Mouse (Mus musculus) lung, embryonic 14.5 days (tissue): ENCODE data around the gene Farp2. TPM values are rescaled to one million over a fixed set of nuclear protein-coding genes. Genes with fewer than 3 reads are reported as not detected.
"Not testable (repeated sequence)": the region's sequence is repeated elsewhere in the genome, so short reads cannot be mapped to it uniquely, and the experiment has no call there.

Experiments used
- ATAC-seq: fragments of 200-750 bp; cut with Nextera tagmentation; 2 replicates; pipeline ENCODE4 v1.8.0; 2017; ENCODE audit warnings: mild to moderate bottlenecking, moderate TSS enrichment, moderate library complexity; ENCODE audit not compliant: insufficient read depth
- DNase-seq: peaks from one replicate; pipeline ENCODE4 v3.0.0-alpha.2; 2015
- H3K27ac ChIP-seq: fragments of 300-500 bp; sonication (generic); 2 replicates; pipeline ENCODE4 v1.5.1; 2014; ENCODE audit warnings: low read depth, mild to moderate bottlenecking, moderate library complexity
- H3K27me3 ChIP-seq: fragments of 300-500 bp; sonication (generic); 2 replicates; pipeline ENCODE4 v1.6.1; 2014; ENCODE audit warnings: low read length, control low read depth; ENCODE audit not compliant: insufficient read depth
- H3K36me3 ChIP-seq: fragments of 300-500 bp; sonication (generic); 2 replicates; pipeline ENCODE4 v1.6.1; 2014; ENCODE audit warnings: control low read depth; ENCODE audit not compliant: insufficient read depth
- H3K4me1 ChIP-seq: fragments of 300-500 bp; sonication (generic); 2 replicates; pipeline ENCODE4 v1.6.1; 2014; ENCODE audit warnings: antibody characterized with exemption, control low read depth; ENCODE audit not compliant: insufficient read depth
- H3K4me2 ChIP-seq: fragments of 300-500 bp; sonication (generic); 2 replicates; pipeline ENCODE4 v1.6.1; 2014; ENCODE audit warnings: mild to moderate bottlenecking
- H3K4me3 ChIP-seq: fragments of 300-500 bp; sonication (generic); 2 replicates; pipeline ENCODE4 v1.5.1; 2014; ENCODE audit warnings: low read depth, low read length
- H3K9ac ChIP-seq: fragments of 300-500 bp; sonication (generic); 2 replicates; pipeline ENCODE4 v1.6.1; 2014
- H3K9me3 ChIP-seq: fragments of 300-500 bp; sonication (generic); 2 replicates; pipeline ENCODE4 v1.6.1; 2016; ENCODE audit warnings: low read depth, low read length, control low read depth
- CTCF ChIP-seq: IDR thresholded peaks from 2 replicates; pipeline ENCODE4 v1.5.1; 2016; ENCODE audit warnings: antibody characterized with exemption, low read depth
- WGBS: fragments of 180-500 bp; shearing (Covaris S2); extraction: QIAGEN DNeasy Blood & Tissue Kit; methylation state at CpG from one replicate; pipeline ENCODE4 v1.1.7; 2014; 5-methylcytosine and 5-hydroxymethylcytosine counted together
- polyA plus RNA-seq: library from polyadenylated mRNA; unstranded; fragments of >200 nt; fragmentation: Nextera tagmentation; extraction: Ambion mirVana; gene quantifications from 2 replicates; pipeline ENCODE4 v1.2.1, GENCODE M21; 2014

The Farp2 gene
- polyA plus RNA-seq, 1 experiment from 2014 or later: 6.8 TPM

DNA sequence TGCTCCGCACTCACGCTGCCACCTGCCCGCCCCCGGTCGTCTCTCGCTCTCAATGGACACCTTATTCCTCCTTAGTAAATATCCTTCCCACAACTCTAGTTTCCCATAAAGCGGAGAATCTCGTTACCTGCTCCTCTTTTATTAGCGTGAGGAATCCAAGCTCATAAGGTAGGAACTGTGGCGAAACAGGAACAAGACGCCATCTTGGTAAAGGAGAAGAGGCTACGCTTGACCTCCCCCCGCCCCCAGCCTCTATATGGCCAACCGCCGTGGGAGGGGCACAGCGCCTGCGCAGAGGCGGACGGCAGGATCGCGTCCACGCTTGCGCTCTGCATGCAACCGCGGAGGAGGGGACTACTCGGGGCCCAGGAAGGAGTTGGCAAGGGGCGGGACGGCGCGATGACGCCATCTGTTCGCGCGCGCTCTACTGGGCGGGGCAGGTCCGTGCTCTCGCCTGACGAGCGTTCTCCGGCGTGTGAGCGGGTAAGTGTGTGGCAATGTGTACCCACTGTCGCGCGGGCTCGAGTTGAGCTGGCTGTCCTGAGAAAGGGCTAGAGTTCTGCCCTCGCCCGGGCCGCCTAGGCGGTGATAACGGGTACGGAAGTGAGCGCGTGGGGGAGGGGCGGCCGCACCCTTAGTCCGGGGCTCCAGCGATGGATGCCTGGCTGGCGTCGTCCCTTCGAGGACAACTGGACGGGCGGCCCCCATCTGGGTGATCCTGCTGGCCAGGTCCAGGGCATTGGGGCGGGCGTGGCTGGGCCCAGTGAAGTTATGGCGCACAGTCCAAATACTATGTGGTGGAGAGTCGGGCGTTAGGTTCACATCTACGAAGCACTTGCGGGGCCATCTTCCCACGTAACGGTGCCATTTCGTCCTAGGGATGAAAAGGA lies 33.0 kb upstream of the Farp2 start, which contains the start of gene Hdlbp:
Gene Hdlbp (minus strand): TSS at position 230 of the 890 bp plus-strand sequence.
- ATAC-seq: peak; percentile 93
- H3K4me2 ChIP-seq: peak within 1 kb of the TSS; percentile 70
- peak within 1 kb of the TSS; percentile 81 for H3K4me3 ChIP-seq
- under 1% methylated on average over 74 of the region's 74 CpGs for WGBS
- H3K27me3 ChIP-seq: no peaks in the 10 kb centered on the region
- DNase-seq: peak; percentile 99
- TF ChIP-seq CTCF: no peak
- H3K27ac ChIP-seq: peak within 1 kb of the TSS; percentile 93
- no peaks in the 10 kb centered on the region for H3K9me3 ChIP-seq
- peak within 1 kb of the TSS; percentile 82 for H3K9ac ChIP-seq
- no peaks in the 10 kb centered on the region for H3K36me3 ChIP-seq
- peaks cover 5% of the 10 kb centered on the region for H3K4me1 ChIP-seq

DNA sequence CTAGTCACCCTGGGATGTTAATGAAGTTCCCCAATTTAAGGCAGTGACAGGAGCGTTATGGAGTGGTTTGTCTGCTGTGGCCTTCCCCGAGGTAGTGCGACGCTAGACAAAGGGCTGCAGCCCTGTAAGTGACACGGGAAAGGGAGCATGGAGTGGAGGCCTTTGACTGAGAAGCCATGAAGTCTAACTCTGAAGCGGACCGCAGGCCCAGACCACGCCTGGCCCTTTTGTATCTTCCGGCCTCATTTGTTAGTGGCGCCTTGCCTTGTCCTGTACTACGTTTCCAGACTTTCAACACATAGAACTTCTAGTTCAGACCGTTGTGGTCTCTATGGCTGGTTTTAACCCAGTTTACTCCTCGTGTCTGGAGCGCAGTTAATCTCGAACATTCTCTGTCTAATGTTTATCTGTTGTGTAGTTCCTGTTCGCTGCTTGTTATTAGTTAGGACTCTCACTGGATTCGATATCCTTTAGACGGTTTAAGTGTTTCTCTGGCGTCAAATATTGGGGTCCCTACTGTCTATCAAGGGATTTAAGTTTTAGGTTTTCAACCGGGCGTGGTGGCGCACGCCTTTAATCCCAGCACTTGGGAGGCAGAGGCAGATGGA lies 32.3 kb upstream of the Farp2 start:
- TF ChIP-seq CTCF: no peak
- Histone ChIP-seq H3K27ac (peak overlapping the region; percentile 93), H3K9me3 (no peaks in the 10 kb centered on the region), H3K4me1 (peaks cover 5% of the 10 kb centered on the region), H3K4me2 (peak overlapping the region; percentile 70), H3K9ac (peak overlapping the region; percentile 82), H3K36me3 (no peaks in the 10 kb centered on the region), H3K4me3 (peak overlapping the region; percentile 81), H3K27me3 (no peaks in the 10 kb centered on the region)
- DNase-seq (peak; percentile 59), ATAC-seq (no peak)
- 4% methylated on average over 23 of the region's 23 CpGs for WGBS

DNA sequence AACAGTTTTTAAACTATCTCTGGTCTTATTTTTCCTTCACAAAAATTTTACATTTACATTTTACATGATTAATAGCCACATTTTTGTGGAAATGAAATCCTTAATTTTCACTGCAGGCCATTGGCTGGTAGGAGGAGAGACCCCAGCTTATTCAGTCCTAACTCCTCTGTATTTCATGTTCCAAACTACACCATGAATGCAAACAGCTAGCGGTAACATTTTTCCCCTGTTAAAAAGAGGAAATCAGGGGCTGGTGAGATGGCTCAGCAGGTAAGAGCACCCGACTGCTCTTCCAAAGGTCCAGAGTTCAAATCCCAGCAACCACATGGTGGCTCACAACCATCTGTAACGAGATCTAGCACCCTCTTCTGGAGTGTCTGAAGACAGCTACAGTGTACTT lies 25.6 kb upstream of the Farp2 start:
- not testable (repeated sequence) for H3K27me3 ChIP-seq, H3K4me1 ChIP-seq, H3K9ac ChIP-seq, DNase-seq, H3K4me3 ChIP-seq, H3K9me3 ChIP-seq, H3K36me3 ChIP-seq, H3K4me2 ChIP-seq, H3K27ac ChIP-seq, ATAC-seq
- 89% methylated on average over 2 of the region's 3 CpGs for WGBS

DNA sequence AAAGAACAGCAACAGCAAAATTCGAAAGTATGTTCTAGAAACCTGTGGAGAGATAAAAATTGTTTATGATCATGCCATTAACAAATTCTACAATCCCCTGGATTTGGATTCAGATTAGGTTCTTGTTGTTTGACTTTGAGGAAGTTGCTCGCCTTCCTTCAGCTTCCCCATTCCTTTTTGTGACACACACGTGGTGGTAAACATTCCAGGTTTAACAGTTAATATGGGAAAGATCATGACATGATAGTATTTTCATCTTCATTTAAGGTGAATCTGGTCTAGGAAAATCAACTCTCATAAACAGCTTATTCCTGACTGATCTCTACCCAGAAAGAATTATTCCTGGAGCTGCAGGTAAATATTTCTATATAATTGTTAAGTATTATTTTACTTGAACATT lies 16.6 kb upstream of the Farp2 start:
- H3K27ac ChIP-seq: no peak overlapping the region
- peaks cover 53% of the 10 kb centered on the region for H3K36me3 ChIP-seq
- no peak overlapping the region for H3K4me2 ChIP-seq
- 80% methylated on average over 3 of the region's 3 CpGs for WGBS
- H3K4me1 ChIP-seq: no peaks in the 10 kb centered on the region
- no peak overlapping the region for H3K4me3 ChIP-seq
- ATAC-seq (no peak), DNase-seq (no peak)
- H3K27me3 ChIP-seq: no peaks in the 10 kb centered on the region
- H3K9ac ChIP-seq: no peak overlapping the region
- no peaks in the 10 kb centered on the region for H3K9me3 ChIP-seq
- no peak for TF ChIP-seq CTCF

DNA sequence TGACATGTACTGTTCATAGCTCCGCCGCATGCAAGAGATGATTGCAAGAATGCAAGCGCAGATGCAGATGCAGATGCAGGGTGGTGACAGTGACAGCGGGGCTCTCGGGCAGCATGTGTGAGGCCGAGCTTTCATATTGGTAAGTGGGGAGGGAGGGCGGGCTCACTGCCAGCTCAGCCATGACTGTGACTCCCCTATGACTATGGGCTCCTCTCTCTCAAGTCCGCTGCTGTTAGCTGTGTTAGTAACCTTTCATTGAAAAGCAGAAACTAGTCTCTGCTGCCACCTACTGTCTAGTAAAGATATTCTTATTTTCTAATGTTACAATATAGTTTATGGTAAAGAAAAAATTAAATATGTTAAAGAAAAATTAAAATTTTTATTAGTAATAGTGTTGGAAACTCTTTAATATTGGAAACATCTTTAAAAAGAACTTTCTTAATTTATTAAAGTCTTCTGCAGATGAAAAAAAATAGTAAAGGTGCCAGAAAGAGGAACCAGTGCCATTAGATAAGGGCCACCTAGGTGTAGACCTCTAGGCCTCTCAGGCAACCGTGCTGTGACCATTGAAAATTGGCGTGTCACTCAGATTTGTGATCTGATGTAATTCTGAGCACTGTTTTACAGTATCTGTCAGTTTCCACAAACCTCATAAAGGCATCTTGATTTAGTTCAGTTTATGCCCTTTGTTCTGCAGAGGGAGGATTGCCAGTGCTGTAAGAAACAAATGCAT lies 4.8 kb upstream of the Farp2 start:
- no peak for ATAC-seq
- WGBS: 49% methylated on average over 10 of the region's 10 CpGs
- TF ChIP-seq CTCF: peak; percentile 54

DNA sequence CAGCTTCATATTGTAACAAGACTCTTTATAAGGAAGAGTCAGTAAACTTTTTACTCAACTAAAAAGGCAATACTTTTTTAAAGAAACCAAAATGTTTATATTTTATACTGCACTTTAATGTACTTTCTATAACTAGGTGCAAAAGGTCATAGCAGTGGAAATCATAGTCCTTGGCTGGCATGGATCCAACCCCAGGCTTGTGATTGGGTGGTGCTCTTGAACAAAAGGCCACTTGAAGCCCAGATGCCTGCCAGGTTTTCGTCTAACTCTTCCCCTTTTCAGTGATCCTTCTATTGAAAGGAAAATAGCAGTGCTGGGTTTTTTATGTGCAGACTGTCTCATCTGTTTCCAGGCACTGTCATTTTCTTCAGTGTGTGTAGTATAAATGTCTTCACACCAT lies 3.3 kb upstream of the Farp2 start:
- DNase-seq: not testable (repeated sequence)
- 62% methylated on average over 1 of the region's 1 CpGs for WGBS
- peaks cover 42% of the 10 kb centered on the region for H3K36me3 ChIP-seq

More for the DNA sequence above, 4.8 kb upstream of the Farp2 start:
- no peak overlapping the region for H3K4me2 ChIP-seq
- H3K9ac ChIP-seq: no peak overlapping the region
- no peaks in the 10 kb centered on the region for H3K27me3 ChIP-seq
- DNase-seq: peak; percentile 88
- peaks cover 52% of the 10 kb centered on the region for H3K36me3 ChIP-seq
- no peak overlapping the region for H3K4me3 ChIP-seq
- no peak overlapping the region for H3K27ac ChIP-seq
- H3K4me1 ChIP-seq: no peaks in the 10 kb centered on the region
- H3K9me3 ChIP-seq: no peaks in the 10 kb centered on the region

DNA sequence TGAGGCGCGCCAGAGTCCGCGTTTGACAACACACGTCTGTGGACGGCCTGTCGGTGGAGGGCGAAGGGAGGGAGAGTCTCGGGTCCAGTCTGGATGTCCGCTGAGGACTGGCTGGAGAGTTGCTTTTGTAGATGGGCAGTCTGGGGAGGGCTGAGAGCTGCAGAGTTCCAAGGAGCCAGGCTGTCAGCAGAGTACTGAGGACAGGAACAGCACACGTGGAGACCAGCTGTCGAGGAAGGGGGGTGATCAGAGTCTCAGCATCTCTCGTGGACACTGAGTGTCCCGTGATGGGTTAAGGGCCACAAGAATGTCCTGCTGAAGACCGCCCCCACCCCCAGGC lies 442 bp downstream of the Farp2 start:
- DNase-seq (peak; percentile 58), ATAC-seq (peak; percentile 62)
- no peak for TF ChIP-seq CTCF
- H3K4me2 ChIP-seq: peak overlapping the region; percentile 67
- H3K36me3 ChIP-seq: peaks cover 20% of the 10 kb centered on the region
- no peaks in the 10 kb centered on the region for H3K27me3 ChIP-seq
- WGBS: 0% methylated on average over 15 of the region's 15 CpGs
- peak overlapping the region; percentile 33; the same call in 1 of the 2 replicates for H3K27ac ChIP-seq
- H3K4me1 ChIP-seq: 0 out of 2 replicates have a peak, but pooled peaks cover 2% of the 10 kb centered on the region
- no peaks in the 10 kb centered on the region for H3K9me3 ChIP-seq
- peak overlapping the region; percentile 68 for H3K9ac ChIP-seq
- H3K4me3 ChIP-seq: peak overlapping the region; percentile 63

More for the DNA sequence above, 3.3 kb upstream of the Farp2 start:
- H3K4me1 ChIP-seq, H3K4me2 ChIP-seq, H3K9ac ChIP-seq, H3K27ac ChIP-seq, H3K9me3 ChIP-seq, H3K27me3 ChIP-seq, H3K4me3 ChIP-seq, ATAC-seq: not testable (repeated sequence)
